Mouse (Mus musculus) liver, adult (tissue): ENCODE results near the gene Hps1.

ENCODE experiments used
- GATA4 ChIP-seq: IDR thresholded peaks from 2 replicates; pipeline ENCODE4 v1.6.1; 2014; ENCODE audit warnings: mild to moderate bottlenecking, low read length; ENCODE audit not compliant: insufficient replicate concordance

Hps1 gene

DNA sequence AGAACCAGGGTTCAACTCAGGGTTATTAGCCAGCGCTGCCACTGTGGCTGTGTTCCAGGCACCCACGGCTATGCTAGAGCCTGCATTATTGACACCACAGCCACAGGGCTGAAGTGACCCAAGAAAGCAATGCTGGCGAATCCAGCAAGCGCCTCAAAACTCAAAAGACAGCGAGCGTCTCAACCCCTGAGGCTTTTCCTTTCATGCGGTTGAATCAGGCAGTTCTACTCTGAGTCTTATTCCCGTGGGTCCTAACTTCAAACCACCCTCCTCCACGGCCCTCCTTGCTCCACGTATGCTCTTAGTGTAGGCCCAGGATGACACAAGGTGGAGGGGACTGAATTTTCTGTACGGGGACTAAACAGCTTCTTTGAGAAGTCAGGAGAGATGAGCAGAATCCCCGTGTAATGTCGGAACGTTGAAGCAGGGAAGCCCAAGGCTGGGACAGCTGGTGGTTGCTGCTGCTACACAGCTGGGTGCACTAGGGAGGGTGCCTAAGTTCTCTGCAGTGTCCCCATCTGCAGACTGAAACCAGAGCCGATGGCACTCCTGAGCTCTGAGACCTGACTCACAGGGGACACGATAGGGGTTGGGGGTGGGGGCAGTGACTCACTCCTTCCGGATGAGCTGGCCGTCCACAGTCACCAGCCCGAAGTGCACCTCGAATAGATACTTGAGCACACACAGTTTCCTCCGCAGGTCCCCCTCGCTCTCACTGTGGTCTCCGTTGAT is 9.5 kb downstream of the Hps1 start:
- no peak for TF ChIP-seq GATA4

DNA sequence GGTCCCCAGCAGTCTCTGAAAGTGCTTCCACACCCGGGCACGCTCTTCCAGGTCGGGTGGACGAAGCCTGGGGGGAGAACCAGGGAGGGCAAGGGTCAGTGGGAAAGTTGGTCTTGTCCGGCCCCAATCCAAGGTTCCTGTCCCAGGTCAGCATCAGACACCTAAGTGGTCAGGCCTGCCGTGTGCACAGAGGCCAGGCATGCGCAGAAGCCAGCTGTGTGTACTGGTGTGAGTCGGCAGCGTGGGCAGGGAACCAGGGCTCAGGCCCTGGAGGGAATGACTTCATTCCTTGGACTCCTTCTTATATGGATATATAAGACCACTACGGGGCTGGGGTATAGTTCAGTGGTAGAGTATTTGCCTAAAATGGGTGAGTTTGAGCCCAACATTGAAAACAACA is 10.1 kb downstream of the Hps1 start:
- TF ChIP-seq GATA4, result no peak

DNA sequence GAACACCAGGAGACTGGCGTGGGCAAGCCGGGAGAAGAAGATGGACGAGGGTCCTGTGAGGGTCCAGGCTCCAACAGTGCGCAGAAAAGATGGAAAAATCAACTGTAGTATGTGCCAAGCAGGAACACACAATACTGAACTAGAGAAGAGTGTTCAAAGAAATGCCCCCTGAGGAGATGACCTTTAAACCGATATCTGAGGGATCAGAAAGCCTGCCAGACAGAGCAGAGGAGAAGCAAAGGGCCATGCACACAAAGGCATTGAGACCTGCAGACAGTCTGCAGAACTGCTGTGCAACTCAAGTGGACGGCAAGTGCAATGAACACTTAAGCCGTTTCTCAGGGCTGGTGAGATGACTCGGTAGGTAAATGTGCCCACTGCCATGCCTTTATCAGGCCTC is 12.4 kb downstream of the Hps1 start:
- no peak for TF ChIP-seq GATA4

DNA sequence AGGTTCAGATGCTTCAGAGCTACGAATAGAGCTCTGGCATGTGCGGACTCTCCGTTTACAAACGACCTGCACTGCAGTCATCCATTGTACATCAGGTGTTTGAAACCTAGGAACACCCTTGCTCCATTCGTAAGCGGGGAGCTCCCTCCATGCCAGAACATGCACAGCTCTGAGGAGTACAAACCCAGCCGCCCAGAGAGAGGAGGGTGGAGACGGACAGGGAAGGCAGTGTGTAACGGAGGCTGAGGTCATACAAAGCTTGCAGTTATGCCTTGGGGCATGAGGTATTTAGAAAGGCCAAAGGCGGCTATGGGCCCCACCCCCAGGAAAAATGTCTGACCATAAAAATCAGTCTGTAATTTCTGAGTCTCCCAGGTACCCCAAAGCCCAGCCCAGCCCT is 15.4 kb downstream of the Hps1 start:
- TF ChIP-seq GATA4, result no peak

DNA sequence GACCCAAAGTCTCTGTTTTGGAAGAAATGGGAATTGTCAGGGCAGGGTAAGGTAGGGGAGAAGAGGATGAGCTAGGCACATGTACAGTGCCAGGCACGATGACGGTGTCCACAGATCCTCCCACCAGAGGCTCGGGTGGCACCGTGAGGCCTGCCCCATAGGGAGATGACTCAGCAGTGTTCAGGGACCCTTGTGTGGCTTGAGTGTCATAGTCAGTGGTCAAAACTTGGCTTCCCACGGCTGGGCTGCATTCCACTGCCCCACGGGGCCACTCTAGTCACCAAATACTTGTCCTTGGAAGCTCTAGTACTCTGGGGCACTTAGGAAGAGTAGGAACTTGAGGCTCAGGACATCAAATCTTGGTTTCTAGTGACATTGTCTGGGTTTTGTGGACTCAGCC is 23.1 kb downstream of the Hps1 start:
- no peak for TF ChIP-seq GATA4

DNA sequence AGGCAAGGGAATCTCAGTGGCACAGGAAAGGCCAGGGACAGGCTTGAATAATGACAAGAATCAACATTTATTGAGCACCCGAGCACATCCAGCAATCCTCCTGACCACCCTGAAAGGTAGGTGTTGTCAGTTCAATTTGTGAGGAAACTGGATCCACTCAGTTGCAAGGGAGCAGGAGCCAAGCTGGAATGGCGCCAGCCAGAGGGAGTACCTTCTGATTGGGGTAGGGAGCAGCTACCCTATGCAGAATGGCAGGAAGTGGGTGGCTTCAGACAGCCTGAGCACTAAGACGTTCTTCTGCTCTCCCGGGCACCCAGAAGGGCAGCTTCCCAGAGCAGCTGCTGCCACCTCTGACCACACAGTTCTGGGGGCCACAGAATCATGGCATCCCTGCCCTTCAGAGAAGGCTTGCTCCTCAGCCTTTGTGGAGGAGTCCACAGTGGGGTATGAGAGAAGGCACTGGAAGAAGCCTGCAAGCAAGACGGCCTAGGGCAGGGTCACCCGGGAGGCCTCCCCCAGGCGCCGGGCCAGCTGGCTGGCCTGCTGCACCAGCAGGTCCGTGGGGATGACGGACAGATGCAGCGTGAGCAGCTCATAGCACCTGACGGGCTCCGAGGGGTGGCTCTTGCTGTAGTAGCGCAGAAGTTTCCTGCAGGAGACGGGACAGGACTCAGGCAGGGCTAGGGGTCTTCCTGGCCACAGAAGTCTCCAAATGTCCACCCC is 24.5 kb downstream of the Hps1 start:
- no peak for TF ChIP-seq GATA4

DNA sequence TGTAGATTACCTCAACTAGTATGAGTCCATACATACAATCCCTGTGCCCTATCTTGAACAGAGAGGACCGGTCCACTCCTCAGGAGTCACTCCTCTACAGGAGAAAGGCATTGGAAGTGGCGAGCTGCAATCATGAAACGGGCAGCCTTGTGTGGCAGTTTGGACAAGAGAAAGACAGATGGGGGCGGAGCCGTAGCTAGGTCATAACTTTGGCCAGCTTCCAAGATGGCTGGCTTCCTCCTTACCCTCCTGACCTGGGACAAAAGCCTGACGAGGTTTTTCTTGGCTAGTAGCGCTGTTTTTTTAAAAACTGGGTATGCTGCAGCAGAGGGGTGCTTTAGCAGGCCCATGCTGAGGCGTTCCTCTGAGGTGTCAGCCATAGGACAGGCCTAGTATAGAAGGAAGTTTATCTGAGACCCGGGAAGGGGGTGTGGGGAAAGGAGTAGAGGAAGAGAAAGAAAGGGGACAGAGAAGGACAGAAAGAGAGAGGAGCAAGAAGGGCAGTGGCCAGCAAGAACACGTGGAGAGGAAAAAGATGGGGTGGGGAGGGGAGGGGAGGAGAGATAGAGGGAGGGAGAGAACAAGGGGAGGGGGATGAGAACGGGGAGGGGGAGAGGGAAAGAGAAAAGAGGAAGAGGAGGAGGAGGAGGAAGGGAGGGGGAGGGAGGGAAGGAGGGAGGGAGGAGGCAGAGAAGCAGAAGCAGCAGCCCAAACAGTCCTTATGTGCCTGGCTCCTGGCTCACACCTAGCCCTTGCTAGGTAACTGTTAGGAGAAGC is 26.4 kb downstream of the Hps1 start:
- no peak for TF ChIP-seq GATA4

DNA sequence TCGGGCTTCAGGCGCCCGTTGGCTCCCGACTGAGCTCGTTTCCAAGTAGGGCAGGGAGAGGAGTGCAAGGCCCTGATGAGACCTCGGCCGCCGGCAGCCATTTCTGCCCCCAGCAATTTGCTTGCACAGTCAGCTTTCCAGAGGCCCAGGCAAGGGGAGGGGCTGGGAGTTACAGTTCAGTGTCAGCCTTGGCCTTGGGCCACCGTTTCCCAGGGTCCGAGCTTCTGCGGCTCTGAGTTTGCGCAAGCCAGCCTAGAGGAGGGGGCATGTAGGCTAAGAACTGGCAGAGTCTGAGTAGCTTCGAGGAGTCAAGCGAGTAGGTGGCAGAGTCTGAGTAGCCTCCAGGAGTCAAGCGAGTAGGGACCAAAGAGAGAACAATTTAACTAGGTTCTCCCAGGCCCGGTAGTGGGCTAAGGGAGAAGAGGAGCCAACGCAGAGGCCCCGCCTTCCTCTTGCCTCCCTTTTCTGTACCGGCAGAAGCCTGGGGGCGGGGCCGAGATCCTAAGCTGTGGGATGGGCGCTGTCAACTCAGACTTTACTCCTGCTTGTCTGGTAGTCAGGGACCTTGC is 27.3 kb downstream of the Hps1 start, which contains the start of gene Pyroxd2:
TSS of gene Pyroxd2 (minus strand) at position 413 of the 569 bp plus-strand sequence.
- TF ChIP-seq GATA4, result no peak

DNA sequence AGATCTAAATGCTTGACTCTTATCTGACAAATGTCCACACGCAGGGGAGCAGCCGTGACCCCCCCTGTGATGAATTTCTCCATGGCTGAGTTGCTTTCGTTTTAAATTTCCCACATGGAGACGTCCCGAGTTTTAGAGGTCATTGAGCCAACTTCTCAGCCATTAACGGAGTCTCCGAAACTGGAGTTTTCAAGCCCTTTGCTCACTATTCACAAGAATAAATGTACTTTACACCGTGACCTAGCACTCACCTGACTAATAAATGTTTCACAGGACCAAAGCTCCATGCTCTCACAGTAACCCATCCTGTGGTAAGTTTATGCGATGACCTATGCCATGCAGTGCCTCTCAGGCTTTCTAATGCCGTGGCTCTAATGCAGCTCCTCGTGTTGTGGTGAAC is 29.6 kb downstream of the Hps1 start:
- no peak for TF ChIP-seq GATA4

DNA sequence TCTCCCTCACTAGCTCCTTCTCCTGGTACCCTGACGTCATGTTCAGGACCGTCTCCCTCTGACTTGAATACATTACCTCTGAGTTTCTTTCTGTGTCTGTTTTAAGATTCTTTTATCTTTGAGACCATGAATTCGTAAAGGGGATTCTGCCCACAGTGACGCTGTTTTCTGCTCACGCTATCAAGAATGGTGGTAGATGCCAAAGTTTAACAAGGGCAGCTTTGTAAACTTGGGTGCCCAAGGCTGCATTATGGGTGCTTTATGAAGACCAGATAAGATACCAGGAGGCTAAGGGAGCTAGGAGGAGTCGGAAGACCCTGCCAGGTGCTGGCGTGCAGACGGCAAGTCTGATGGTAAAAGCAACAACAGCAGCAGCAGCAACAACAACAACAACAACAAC is 33.1 kb downstream of the Hps1 start:
- TF ChIP-seq GATA4, result no peak

DNA sequence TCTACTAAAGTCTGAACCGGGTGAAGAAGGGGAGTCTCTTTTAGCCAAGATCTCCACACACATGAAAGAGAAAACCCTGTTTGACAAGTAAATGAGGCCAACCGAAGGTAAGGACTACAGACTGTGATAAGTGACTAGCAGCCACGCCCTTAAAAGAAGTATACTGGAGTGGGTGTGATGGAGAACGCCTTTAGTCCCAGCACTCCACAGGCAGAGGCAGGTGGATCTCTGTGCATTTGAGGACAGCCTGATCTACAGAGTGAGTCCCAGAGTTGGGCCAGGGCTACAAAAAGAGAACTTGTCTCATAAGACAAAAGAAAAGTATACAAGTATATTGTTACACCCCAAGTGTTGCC is 33.9 kb downstream of the Hps1 start:
- TF ChIP-seq GATA4, result no peak

DNA sequence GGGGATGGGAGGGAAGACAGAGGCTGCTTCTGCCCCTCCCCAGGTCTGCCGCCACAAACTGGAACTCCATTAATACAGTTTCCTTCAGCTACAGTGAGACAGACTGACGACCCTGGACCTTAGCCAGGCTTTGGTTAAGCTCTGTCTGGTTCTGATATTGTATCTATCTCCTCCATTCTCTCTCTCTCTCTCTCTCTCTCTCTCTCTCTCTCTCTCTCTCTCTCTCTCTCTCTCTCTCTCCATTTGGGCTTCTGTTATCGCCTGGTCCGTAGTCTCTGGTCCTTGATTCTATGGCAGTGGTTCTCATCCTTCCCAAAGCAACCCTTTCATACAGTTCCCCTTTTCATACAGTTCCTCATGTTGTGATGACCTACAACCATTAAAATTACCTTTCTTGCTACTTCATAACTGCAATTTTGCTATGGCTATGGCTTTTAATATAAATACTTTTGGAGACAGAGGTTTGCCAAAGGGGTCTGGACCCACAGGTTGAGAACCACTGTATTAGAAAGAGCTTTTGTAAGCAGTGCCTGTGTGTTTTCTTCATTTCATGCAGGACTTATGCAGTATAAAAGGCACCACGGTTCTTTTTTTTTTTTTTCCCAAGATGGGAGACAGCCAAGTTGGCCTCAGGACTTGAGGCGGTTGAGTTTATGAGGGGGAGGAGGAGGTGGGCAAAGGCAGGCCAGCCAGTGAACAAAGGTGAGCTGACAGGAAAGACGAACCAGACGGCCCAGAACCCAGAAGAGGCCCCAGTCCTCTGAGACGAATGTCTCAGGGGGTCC is 34.5 kb downstream of the Hps1 start:
- TF ChIP-seq GATA4, result no peak

DNA sequence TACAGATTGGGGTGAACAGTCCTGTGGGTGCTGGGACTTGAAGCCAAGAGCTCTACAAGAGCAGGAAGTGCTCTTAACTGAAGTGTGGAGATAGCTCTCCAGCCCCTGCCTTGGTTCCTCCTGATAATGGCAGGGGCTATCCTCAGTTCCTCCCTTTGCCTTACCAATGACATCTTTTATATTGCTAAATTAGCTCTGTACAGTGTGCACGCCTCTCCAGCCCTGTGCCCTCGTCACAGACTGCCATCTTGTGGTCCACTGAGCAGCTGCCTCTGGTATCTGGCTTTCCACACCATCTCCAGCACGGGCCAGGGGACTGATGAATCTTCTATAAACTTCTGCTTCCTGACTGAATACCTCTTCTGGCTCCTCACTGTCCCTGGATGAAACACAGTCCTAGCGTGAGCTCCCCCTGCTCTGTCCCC is 35.6 kb downstream of the Hps1 start:
- TF ChIP-seq GATA4, result no peak

DNA sequence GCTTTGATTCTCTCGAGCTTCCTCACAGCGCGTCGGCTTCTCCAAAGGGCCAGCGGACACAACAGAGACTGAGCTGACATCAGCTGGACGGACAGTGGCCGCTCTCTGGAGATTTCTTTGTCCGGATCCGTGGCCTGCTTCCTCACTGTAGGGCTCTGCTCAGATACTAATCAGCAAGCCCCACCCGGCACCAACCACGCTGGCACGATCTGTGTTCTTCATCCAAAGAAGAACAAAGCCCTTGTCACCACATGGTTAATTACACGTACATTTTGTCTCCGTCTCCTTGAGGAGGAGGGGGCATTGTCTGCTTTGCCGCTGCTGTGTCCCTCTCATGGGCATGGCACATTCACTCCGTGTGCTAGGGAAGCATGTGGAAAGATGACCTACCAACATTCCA is 36.5 kb downstream of the Hps1 start:
- TF ChIP-seq GATA4, result no peak

DNA sequence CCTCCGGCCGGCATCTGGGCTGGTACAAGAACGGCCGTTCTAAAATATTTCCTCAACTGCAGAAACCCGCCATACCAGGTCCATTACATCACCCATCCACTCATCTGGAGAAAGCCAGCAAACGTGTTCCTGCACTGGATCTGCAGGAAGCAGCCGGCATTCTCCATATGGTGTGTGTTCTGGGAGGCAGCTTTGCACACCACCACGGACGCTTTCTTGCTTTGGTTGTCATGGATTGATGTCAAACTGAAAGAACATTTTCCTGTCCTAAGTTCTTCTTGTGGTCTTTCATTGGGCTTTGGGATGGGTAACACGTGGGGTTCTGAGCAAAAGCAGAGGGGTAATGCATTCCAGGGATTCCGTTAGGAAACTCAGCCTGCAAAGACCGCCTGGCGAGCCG is 37.9 kb downstream of the Hps1 start:
- no peak for TF ChIP-seq GATA4
